Mouse (Mus musculus): ENCODE measurements around the gene Lbx1.

The Lbx1 gene

DNA sequence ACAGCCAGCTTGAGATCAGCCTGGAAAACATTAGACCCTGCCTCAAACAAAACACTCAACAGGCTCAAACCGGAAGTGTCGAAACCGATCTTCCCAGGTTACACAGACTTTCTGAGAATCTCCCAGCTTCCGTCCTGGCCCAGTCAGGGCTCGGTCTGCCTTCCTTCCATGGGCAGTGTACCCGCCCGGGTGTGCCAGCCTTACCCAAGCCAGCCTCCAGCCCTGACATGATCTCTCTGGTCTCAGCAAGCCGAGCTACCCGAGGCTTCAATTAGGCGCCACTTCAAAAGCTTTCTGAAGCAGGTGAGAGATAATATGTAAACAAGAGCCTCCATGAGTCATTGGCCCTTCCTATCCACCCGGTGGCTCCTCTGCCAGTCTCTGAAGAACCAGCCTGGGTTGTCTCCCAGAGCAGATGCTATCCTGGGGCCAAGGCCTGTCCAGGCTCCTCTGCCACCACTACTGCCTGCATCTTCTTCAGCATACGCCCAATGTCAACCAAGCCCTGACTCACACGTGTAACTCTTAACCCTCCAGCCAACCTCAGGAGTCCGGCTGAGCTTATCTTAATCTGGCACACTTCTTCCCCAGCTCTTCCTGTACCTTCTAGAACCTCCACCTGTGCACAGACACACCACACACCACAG, 25.7 kb downstream of the Lbx1 start:
- DNase-seq (ENCODE audit: low read depth) = no peak

DNA sequence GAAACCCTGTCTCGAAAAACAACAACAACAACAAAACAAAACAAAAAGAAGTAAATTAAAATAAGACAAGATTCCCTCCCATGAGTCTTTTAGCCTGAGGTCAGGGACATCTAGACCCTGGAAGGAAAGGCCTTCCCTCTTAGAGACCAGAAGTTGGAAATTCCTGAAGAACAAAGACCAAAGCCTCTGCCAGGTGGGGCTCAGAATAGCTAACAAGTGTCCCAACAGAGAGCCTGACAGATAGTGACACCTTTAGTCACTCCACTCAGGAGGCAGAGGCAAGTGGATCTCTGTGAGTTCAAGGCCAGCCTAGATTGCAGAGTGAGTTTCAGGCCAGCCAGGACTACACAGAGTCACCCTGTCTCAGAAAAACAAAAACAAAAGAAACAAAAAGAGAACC, 26.4 kb downstream of the Lbx1 start:
- no peak for DNase-seq (ENCODE audit: low read depth)

DNA sequence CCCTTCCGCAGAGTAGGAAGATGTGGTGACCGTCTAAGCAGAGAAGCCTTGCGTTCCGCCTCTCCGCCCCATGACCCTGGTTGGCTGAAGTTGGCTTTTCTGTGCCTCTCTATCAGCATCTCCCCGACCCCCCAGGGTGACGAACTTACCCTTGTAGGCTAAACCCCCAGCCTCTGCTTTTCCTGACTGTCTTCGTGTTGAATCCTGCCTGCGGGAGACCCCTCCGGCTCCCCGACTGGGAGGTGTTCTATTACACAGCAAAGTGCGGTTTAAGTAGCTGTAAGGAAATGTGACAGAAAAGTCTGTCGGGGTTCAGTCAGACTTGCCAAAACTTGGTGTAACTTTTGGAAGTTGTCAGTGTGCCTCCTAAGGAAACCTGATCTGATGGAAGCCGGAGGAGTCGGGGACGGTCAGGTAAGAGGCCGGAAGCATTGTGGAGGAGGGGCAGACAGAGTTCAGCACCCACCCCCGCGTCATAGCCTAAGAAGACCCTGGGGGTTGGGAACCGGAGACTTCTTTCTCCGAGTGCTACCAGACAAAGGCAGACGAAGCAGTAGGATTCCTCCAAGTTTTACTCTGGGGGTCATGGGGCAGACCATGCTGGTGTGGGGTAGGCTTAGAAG, 27.1 kb downstream of the Lbx1 start:
- DNase-seq (ENCODE audit: low read depth) = no peak

DNA sequence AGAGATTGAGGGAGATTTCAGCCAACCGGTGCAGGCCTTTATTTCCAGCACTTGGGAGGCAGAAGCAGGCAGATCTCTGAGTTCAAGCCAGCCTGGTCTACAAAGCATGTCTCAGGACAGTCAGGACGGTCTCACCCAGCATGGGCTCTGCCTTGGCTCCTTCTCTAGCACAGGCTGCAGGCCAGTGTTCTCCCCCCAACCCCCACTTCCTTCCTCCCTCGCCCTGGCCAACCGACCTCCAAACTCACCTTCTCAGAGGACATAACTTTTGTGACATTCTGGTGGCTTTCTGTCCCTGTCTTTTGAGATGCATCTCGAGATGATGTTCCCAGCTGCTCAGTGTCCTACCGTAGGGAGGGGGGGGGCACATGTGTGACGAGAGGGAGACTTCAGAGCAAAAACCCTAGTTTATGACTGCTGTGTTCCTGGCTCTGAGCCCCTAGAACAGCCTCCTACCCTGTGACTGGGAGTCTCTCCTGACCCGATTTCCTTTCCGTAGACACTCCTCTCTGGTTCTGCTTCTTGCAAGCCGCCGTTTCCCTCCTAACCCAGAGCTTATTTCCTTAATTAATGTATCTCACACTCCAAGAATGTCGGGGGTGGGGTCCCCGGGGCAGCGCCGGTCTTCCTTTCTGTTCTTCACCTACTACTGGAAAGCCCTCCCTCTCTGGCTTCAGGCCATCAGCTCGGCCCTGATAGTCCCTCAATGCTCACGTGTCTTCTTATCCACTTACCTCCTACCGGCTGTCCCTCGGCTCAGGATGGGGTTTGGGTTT, 27.8 kb downstream of the Lbx1 start:
- no peak for DNase-seq (ENCODE audit: low read depth)

DNA sequence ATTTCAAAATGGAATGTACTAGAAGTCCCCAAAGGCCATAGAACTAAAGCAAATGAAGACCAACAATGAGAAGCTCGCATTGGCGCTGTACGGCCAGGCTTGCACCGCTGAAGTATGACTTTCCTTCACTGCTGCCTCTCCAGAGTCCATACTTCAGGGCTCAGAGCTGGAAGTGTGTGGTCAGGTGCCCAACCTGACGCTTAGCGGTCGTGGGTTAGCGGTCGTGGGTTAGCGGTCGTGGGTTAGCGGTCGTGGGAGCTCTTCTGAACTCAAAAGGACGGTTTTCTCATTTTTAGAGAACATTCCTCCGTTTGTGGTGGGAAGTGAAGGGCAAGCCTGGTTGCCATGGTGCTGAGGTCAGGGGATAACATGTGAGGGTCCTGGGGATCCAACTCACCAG, 28.5 kb downstream of the Lbx1 start:
- DNase-seq (ENCODE audit: low read depth) = no peak

DNA sequence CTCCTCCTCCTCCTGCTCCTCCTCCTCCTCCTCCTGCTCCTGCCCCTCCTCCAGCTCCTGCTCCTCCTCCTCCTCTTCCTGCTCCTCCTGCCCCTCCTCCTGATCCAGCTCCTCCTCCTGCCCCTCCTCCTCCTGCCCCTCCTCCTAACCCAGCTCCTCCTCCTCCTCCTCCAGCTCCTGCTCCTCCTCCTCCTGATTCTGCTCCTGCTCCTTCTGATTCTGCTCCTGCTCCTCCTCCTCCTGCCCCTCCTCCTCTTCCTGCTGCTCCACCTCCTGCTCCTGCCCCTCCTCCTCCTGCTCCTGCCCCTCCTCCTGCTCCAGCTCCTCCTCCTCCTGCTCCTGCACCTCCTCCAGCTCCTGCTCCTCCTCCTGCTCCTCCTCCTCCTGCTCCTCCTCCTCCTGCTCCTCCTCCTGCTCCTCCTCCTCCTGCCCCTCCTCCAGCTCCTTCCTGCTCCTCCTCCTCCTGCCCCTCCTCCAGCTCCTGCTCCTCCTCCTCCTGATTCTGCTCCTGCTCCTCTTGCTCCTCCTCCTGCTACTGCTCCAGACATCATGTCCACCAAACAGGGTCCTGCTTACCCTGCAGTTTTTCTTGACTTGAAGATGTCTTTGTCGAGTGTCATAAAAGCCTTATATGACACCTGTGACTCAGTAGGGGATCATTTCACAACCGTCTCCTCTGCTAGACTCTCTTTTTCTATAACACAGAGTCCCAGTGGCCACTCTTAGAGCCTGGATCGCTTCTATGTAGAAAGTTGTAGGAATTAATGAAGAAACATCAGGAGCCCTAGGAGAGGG, 30.1 kb downstream of the Lbx1 start:
- no peak for DNase-seq (ENCODE audit: low read depth)

DNA sequence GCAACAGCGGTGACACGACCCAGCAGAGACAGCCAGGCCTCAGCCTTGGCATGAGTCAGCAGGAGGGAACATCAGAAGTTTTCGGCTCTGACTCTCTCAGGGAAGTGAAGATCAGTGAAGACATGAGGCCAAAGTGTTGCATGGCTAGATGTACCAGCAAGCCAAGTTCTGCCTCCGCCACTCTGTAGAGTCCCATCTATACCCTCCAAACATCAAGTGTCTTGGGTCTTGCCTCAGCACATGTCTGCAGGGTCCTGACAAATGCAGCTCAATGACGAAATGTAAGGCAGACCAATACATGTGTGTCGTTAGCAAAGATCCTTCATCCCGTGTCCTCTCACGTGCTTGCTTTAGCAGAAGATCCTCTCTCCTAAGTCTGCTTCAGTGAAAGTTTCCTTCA, 38.6 kb downstream of the Lbx1 start:
- DNase-seq (ENCODE audit: low read depth) = no peak

DNA sequence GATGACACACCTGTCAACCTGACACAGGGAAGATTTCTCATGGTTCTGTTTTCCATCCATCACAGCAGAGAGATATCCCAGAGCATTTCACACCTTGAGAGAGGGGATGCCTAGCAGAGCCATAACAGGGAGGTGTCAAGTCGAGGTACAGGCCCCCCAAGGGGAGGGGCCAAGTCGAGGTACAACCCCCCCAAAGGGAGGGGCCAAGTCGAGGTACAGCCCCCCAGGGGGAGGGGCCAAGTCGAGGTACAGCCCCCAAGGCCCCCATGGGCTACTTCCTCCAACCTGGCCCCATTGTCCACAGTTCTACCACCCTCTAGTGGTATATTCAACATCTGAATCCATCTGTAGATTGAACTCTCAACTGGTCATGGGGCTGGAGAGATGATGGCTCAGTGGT, 41.0 kb downstream of the Lbx1 start:
- no peak for DNase-seq (ENCODE audit: low read depth)

Data from fibroblast of lung, adult 2 months (primary cell).